Mouse (Mus musculus) embryonic facial prominence, embryonic 11.5 days (tissue): ENCODE measurements around the gene Ndufs8. TPM values are rescaled to one million over a fixed set of nuclear protein-coding genes. Genes with fewer than 3 reads are reported as not detected.

Experiments
- ATAC-seq: fragments of 200-750 bp; cut with Nextera tagmentation; replicated peaks from 2 replicates; pipeline ENCODE4 v1.8.0; 2017; ENCODE audit warnings: low read depth; ENCODE audit not compliant: insufficient number of reproducible peaks, low FRiP score, low TSS enrichment
- DNase-seq: peaks from one replicate; pipeline ENCODE4 v3.0.0-alpha.2; 2015; ENCODE audit warnings: low spot score
- H3K27ac ChIP-seq: fragments of 300-500 bp; sonication (generic); replicated peaks from 2 replicates; pipeline ENCODE4 v1.5.1; 2014; ENCODE audit warnings: mild to moderate bottlenecking, low read depth, low read length, control low read depth
- H3K27me3 ChIP-seq: fragments of 300-500 bp; sonication (generic); 2 replicates; pipeline ENCODE4 v1.6.1; 2014; ENCODE audit warnings: mild to moderate bottlenecking, low read length, moderate library complexity, mixed read lengths; ENCODE audit not compliant: control insufficient read depth, insufficient read depth
- H3K36me3 ChIP-seq: fragments of 300-500 bp; sonication (generic); replicated peaks from 2 replicates; pipeline ENCODE4 v1.6.1; 2014; ENCODE audit warnings: low read depth, mild to moderate bottlenecking, low read length, moderate library complexity, mixed read lengths; ENCODE audit not compliant: control insufficient read depth, insufficient read depth
- H3K4me1 ChIP-seq: fragments of 300-500 bp; sonication (generic); 2 replicates; pipeline ENCODE4 v1.6.1; 2014; ENCODE audit warnings: low read length, mixed read lengths; ENCODE audit not compliant: control insufficient read depth, insufficient read depth
- H3K4me2 ChIP-seq: fragments of 300-500 bp; sonication (generic); 2 replicates; pipeline ENCODE4 v1.6.1; 2014; ENCODE audit warnings: low read depth, mild to moderate bottlenecking, control low read depth, low read length, moderate library complexity
- H3K4me3 ChIP-seq: fragments of 300-500 bp; sonication (generic); 2 replicates; pipeline ENCODE4 v1.5.1; 2014; ENCODE audit warnings: low read depth, low read length, control low read depth
- H3K9ac ChIP-seq: fragments of 300-500 bp; sonication (generic); replicated peaks from 2 replicates; pipeline ENCODE4 v1.6.1; 2014; ENCODE audit warnings: mild to moderate bottlenecking, control low read depth, low read length
- H3K9me3 ChIP-seq: fragments of 300-500 bp; sonication (generic); replicated peaks from 2 replicates; pipeline ENCODE4 v1.6.1; 2016; ENCODE audit warnings: mild to moderate bottlenecking, low read length, inconsistent platforms, mixed read lengths; ENCODE audit not compliant: control insufficient read depth
- WGBS: fragments of 180-500 bp; shearing (Covaris S2); extraction: QIAGEN DNeasy Blood & Tissue Kit; methylation state at CpG from one replicate; pipeline ENCODE4 v1.1.7; 2014; 5-methylcytosine and 5-hydroxymethylcytosine counted together
- polyA plus RNA-seq: library from polyadenylated mRNA; unstranded; fragments of >200 nt; fragmentation: Nextera tagmentation; extraction: Ambion mirVana; gene quantifications from 2 replicates; pipeline ENCODE4 v1.2.1, GENCODE M21; 2014

Ndufs8 gene
- polyA plus RNA-seq, 1 experiment from 2014 or later = 248 TPM

GRCm38 (mm10) chr19:3906326-3906725 is 6.2 kb downstream of the Ndufs8 start:
- H3K27me3 ChIP-seq = no peaks in the 10 kb centered on the region
- H3K36me3 ChIP-seq = peaks cover 3% of the 10 kb centered on the region
- peak; percentile 18 for DNase-seq
- H3K27ac ChIP-seq = no peak overlapping the region
- ATAC-seq = peak; percentile 11; the same call in 1 of the 2 replicates
- peaks cover 7% of the 10 kb centered on the region; the same call in 1 of the 2 replicates for H3K4me1 ChIP-seq
- peak overlapping the region; percentile 57 for H3K4me3 ChIP-seq
- peak overlapping the region; percentile 66 for H3K9ac ChIP-seq
- peak overlapping the region; percentile 78 for H3K4me2 ChIP-seq
- H3K9me3 ChIP-seq = no peaks in the 10 kb centered on the region
- WGBS = 41% methylated on average over 10 of the region's 10 CpGs

DNA sequence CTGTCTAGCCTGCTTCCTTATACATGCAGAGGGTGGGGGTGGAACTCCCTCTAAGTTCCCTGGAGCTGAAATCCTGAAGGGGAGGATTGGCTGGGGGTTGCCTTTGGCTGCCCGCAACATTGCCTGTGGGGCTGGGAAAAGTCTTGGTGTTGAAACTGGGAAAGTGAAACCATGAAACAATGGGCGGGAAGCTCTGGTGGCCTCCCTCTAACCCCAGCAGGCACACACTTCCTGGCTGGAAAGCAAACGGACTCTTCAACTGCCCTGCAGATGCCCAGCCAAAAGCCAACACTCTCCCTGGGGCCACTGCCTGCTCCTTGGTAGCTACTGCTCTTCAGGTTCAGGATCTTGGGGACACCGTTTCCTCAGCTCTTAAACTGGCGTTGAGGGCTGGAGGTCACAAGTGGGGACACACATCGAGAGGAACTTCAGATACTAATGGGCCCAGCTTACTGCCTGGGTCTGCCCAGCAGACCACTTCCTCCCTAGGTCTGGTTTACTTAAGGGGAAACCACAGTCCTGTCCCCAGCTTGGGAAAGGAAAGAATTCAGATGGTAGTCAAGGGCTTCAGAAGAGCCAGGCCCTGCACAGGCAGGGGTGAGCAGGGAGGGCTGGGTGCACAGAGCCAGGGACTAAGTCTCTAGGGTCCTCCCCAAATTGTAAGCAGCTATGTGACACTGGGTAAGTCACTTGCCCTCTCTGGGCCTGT is 7.2 kb downstream of the Ndufs8 start:
- Histone ChIP-seq H3K4me1 (peaks cover 7% of the 10 kb centered on the region; the same call in 1 of the 2 replicates), H3K4me3 (peak overlapping the region; percentile 57; the same call in 1 of the 2 replicates), H3K9ac (peak overlapping the region; percentile 47), H3K36me3 (peaks cover 3% of the 10 kb centered on the region), H3K9me3 (no peaks in the 10 kb centered on the region), H3K27ac (peak overlapping the region; percentile 68), H3K27me3 (no peaks in the 10 kb centered on the region), H3K4me2 (peak overlapping the region; percentile 78)
- WGBS = 23% methylated on average over 6 of the region's 6 CpGs
- DNase-seq (peak; percentile 59), ATAC-seq (no peak)

GRCm38 (mm10) chr19:3904363-3904675 is 8.3 kb downstream of the Ndufs8 start:
- WGBS = 61% methylated on average over 10 of the region's 10 CpGs

GRCm38 (mm10) chr19:3903648-3904362 is 8.8 kb downstream of the Ndufs8 start:
- Histone ChIP-seq H3K36me3 (peaks cover 3% of the 10 kb centered on the region), H3K4me3 (no peak overlapping the region), H3K4me2 (no peak overlapping the region; the same call in 1 of the 2 replicates), H3K9ac (no peak overlapping the region), H3K27ac (no peak overlapping the region; the same call in 1 of the 2 replicates), H3K9me3 (no peaks in the 10 kb centered on the region), H3K27me3 (no peaks in the 10 kb centered on the region), H3K4me1 (peaks cover 7% of the 10 kb centered on the region; the same call in 1 of the 2 replicates)
- ATAC-seq (no peak), DNase-seq (no peak)
- 60% methylated on average over 25 of the region's 25 CpGs for WGBS

More at GRCm38 (mm10) chr19:3904363-3904675, 8.3 kb downstream of the Ndufs8 start:
- Histone ChIP-seq H3K4me2 (no peak overlapping the region), H3K27me3 (no peaks in the 10 kb centered on the region), H3K9ac (no peak overlapping the region), H3K27ac (no peak overlapping the region; the same call in 1 of the 2 replicates), H3K4me3 (no peak overlapping the region), H3K36me3 (peaks cover 3% of the 10 kb centered on the region), H3K4me1 (peaks cover 7% of the 10 kb centered on the region; the same call in 1 of the 2 replicates), H3K9me3 (no peaks in the 10 kb centered on the region)
- no peak for ATAC-seq
- DNase-seq = no peak

- H3K27ac ChIP-seq = no peak overlapping the region
- no peak for ATAC-seq
- WGBS = 80% methylated on average over 12 of the region's 12 CpGs
Observed at GRCm38 (mm10) chr19:3902966-3903365, 9.6 kb downstream of the Ndufs8 start.

DNA sequence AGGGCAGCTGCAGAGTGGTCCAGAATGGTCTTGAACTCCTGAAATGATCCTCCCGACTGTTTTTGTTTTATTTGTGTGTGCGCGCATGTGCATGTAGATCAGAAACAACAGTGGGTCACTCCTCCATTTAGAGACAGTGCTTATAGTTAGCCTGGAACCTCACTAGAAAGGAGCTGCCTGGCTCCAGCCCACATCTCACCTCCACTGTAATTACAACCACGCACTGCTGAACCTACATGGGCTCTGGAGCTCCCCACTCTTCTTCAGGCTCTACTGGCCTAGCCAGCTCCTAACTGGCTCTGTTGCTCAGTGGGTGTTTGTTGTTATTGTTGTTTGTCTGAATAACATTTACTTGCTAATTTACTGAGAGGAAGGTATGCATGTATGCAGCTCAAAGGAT is 13.0 kb downstream of the Ndufs8 start:
- 88% methylated on average over 4 of the region's 4 CpGs for WGBS
- no peak for ATAC-seq
- DNase-seq = no peak
- Histone ChIP-seq H3K4me1 (no peaks in the 10 kb centered on the region), H3K36me3 (peaks cover 7% of the 10 kb centered on the region; the same call in 1 of the 2 replicates), H3K4me3 (no peak overlapping the region), H3K9ac (no peak overlapping the region), H3K27me3 (no peaks in the 10 kb centered on the region), H3K27ac (no peak overlapping the region), H3K4me2 (no peak overlapping the region), H3K9me3 (no peaks in the 10 kb centered on the region)

More at GRCm38 (mm10) chr19:3902966-3903365, 9.6 kb downstream of the Ndufs8 start:
- Histone ChIP-seq H3K4me1 (peaks cover 7% of the 10 kb centered on the region; the same call in 1 of the 2 replicates), H3K4me3 (no peak overlapping the region), H3K9ac (no peak overlapping the region), H3K9me3 (no peaks in the 10 kb centered on the region), H3K4me2 (no peak overlapping the region), H3K27me3 (no peaks in the 10 kb centered on the region), H3K36me3 (no peaks in the 10 kb centered on the region)
- no peak for DNase-seq

GRCm38 (mm10) chr19:3898952-3899351 is 13.6 kb downstream of the Ndufs8 start:
- H3K4me3 ChIP-seq = no peak overlapping the region
- no peak overlapping the region for H3K9ac ChIP-seq
- no peaks in the 10 kb centered on the region for H3K9me3 ChIP-seq
- DNase-seq = no peak
- ATAC-seq = no peak
- H3K36me3 ChIP-seq = peaks cover 7% of the 10 kb centered on the region; the same call in 1 of the 2 replicates
- H3K27me3 ChIP-seq = no peaks in the 10 kb centered on the region
- 85% methylated on average over 7 of the region's 7 CpGs for WGBS
- no peak overlapping the region for H3K27ac ChIP-seq
- H3K4me2 ChIP-seq = no peak overlapping the region
- H3K4me1 ChIP-seq = no peaks in the 10 kb centered on the region

- ATAC-seq = no peak
Observed at GRCm38 (mm10) chr19:3897557-3897956, 15.0 kb downstream of the Ndufs8 start.

More at GRCm38 (mm10) chr19:3897557-3897956, 15.0 kb downstream of the Ndufs8 start:
- no peaks in the 10 kb centered on the region for H3K9me3 ChIP-seq
- DNase-seq = no peak
- no peak overlapping the region for H3K27ac ChIP-seq
- H3K9ac ChIP-seq = no peak overlapping the region
- no peaks in the 10 kb centered on the region for H3K4me1 ChIP-seq
- no peak overlapping the region for H3K4me3 ChIP-seq
- H3K27me3 ChIP-seq = no peaks in the 10 kb centered on the region
- 88% methylated on average over 5 of the region's 5 CpGs for WGBS
- H3K36me3 ChIP-seq = peaks cover 7% of the 10 kb centered on the region
- H3K4me2 ChIP-seq = no peak overlapping the region
